Mouse (Mus musculus) bone marrow macrophage, adult 2 months (primary cell): Measurements from ENCODE around the gene Kalrn. TPM values are rescaled to one million over a fixed set of nuclear protein-coding genes. Genes with fewer than 3 reads are reported as not detected.

Source experiments
- H3K27ac ChIP-seq: 2 replicates; pipeline ENCODE4 v1.5.1; 2012; ENCODE audit warnings: low read depth, low read length; ENCODE audit not compliant: insufficient read depth
- H3K4me1 ChIP-seq: 2 replicates; pipeline ENCODE4 v1.6.1; 2012; ENCODE audit warnings: low read length; ENCODE audit not compliant: control insufficient read depth, insufficient read depth
- H3K4me3 ChIP-seq: 2 replicates; pipeline ENCODE4 v1.5.1; 2012; ENCODE audit warnings: mild to moderate bottlenecking, low read length, moderate library complexity; ENCODE audit not compliant: insufficient read depth
- CTCF ChIP-seq: IDR thresholded peaks from 2 replicates; pipeline ENCODE4 v1.5.1; 2012; ENCODE audit warnings: low read depth, mild to moderate bottlenecking, low read length, moderate library complexity
- POLR2A ChIP-seq: IDR thresholded peaks from 2 replicates; pipeline ENCODE4 v1.6.1; 2012; ENCODE audit warnings: mild to moderate bottlenecking, low read depth, low read length, borderline replicate concordance
- polyA plus RNA-seq: library from polyadenylated mRNA; stranded (reverse); fragments of >200 nt; gene quantifications from 2 replicates; pipeline ENCODE4 v1.2.4, GENCODE M21; 2012; ENCODE audit not compliant: missing spikeins, insufficient read depth, insufficient read length

Gene Kalrn
- polyA plus RNA-seq, 1 experiment: not detected

DNA sequence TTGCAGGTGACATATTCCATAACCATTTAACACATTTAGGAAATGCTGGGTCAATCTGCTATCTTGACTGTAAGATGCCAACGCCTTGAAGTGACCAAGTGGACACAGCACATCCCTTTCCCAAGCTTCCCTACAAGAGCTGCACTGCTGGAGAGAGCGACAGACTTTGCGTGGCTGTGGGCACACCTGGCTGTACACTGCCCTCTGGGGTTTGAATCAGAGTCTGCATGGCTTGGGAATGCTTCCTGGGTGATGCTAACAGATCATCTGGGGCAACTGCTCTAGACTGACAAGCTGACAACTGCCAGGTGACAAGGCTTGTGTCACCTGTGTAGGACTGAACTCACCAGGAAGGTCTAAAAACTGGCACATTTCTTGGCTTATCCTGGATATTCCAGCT, 388.6 kb downstream of the Kalrn start:
- H3K4me3 ChIP-seq: no peak overlapping the region
- H3K27ac ChIP-seq: no peak overlapping the region
- no peaks in the 10 kb centered on the region for H3K4me1 ChIP-seq
- TF ChIP-seq CTCF: no peak
- no peak for TF ChIP-seq POLR2A

DNA sequence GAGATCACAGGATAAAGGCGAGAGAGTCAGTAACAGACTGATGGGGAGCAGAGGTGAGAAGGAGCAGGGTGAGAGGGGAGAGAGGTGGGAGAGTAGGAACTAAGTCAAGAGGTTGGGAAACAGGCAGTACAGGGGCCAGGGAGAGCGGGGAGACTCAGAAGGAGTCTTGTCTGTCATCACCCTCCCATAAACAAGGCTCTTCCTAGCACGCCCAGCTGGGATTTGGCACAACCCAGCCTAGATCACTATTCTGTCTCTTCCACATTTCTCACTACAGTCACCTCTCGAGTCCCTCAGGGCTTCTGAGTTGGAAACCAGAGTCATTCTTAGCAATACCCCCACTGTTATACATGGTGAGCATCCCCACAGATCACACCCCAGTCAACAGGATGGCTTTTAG, 390.1 kb downstream of the Kalrn start:
- Histone ChIP-seq H3K4me1 (no peaks in the 10 kb centered on the region), H3K27ac (no peak overlapping the region), H3K4me3 (no peak overlapping the region)
- TF ChIP-seq CTCF (no peak), POLR2A (no peak)

DNA sequence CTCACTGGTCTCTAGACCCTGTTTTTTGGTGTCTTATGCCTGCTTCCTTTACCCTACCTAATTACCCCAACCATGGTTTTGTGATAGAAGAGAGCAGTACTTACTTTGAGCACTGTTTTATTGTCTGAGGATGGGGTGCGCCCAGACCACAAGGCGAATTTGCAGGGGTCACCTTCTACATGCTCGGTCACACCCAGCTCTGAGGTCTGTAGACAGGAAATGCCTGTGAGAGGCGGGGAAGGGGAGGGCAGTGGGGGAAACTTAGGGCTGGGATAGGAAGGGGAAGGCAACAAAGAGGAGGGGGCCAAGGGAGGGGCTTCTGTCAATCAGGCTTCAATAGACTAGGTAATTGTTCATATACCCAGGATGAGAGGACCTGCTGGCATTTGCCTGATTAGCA, 397.7 kb downstream of the Kalrn start:
- no peak for TF ChIP-seq POLR2A
- TF ChIP-seq CTCF: no peak
- Histone ChIP-seq H3K4me1 (no peaks in the 10 kb centered on the region), H3K4me3 (no peak overlapping the region), H3K27ac (no peak overlapping the region)

DNA sequence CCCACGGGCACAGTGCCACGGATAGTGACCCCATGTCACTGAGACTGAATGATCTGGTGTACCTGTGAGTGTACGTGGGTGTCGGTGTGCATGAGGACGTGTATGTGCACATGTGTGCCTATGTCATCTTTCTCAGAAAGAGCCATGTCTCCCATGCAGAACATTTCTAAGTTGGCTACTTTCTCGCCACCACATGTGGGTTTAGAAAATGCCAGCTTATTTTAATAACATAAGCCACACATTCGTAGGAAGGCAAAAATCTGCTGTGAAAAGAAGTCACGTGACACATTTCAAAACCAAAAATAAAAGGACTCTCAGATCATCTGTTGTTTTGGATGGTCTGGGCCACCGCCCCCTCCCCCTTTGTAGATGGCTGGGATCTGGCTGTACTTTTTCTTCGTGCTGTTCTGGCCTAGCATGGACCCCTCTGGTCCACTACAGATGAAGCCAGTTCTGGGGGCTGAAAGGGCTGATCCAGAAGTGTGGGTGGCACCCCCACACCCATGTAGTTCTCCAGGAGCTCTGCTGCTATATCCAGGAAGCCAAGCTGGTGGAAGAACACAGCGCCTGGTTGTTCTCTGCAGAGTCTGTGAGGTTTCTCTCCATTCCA, 400.7 kb downstream of the Kalrn start:
- Histone ChIP-seq H3K4me1 (no peaks in the 10 kb centered on the region), H3K4me3 (no peak overlapping the region), H3K27ac (no peak overlapping the region)
- TF ChIP-seq CTCF (no peak), POLR2A (no peak)

DNA sequence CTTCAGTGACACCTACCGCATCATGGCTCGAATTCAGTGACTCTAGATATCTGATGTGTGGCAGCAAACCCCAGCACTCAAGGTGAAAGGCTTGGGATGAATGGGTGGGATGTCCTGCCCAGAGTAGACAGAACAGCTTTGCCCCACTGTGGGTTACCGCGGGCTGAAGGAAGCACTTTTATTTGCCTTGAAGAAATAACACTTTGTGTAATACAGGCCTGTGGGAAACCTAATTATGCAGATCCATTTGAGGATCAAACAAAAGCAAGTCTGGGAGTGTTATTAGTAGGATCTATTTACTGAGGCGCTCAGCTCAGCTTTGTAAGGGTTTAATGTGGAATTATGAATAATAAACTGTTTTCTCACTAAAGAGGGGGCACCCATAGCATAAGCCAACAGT, 406.3 kb downstream of the Kalrn start:
- H3K4me3 ChIP-seq: no peak overlapping the region
- TF ChIP-seq POLR2A (no peak), CTCF (no peak)
- no peak overlapping the region for H3K27ac ChIP-seq
- H3K4me1 ChIP-seq: no peaks in the 10 kb centered on the region

DNA sequence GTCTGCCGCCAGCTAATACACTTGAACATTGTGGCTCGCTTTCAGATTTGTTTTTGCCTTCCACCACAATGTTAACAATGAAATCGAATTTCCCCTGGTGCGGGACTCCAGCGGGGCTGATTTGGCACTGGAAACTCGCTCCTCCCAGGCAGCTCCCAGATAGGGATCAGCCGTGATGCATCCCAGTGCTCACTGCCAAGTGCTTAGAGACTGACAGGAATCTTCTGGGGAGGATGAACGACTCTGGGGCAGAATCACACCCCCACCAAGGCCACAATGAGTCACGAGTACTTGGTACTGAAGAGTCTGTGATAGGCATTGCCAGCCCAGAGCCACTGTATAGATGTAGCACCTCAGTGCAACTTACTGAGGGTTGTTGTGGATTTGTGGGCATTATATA, 410.2 kb downstream of the Kalrn start:
- TF ChIP-seq CTCF (no peak), POLR2A (no peak)
- Histone ChIP-seq H3K27ac (no peak overlapping the region), H3K4me3 (no peak overlapping the region), H3K4me1 (no peaks in the 10 kb centered on the region)

DNA sequence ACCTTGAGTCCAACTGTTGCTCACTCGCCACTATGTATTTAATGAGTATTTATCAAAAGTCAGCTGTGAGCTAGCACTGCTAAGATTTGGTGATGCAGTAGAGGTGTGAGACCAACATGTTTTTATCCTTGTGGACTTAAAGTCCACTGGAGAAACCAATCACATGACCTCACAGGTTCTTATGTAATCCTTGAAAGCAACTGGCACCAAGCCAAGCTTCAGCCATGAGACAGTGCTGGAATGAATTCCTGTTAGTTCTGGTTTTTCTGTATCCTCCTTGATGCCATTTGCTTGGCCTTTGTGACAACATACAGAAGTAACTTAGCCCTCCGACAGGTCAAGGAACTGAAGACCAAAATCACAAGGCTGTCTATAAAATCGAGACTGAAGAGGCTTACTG, 413.8 kb downstream of the Kalrn start:
- TF ChIP-seq POLR2A: no peak
- H3K27ac ChIP-seq: no peak overlapping the region
- no peak overlapping the region for H3K4me3 ChIP-seq
- no peaks in the 10 kb centered on the region for H3K4me1 ChIP-seq

DNA sequence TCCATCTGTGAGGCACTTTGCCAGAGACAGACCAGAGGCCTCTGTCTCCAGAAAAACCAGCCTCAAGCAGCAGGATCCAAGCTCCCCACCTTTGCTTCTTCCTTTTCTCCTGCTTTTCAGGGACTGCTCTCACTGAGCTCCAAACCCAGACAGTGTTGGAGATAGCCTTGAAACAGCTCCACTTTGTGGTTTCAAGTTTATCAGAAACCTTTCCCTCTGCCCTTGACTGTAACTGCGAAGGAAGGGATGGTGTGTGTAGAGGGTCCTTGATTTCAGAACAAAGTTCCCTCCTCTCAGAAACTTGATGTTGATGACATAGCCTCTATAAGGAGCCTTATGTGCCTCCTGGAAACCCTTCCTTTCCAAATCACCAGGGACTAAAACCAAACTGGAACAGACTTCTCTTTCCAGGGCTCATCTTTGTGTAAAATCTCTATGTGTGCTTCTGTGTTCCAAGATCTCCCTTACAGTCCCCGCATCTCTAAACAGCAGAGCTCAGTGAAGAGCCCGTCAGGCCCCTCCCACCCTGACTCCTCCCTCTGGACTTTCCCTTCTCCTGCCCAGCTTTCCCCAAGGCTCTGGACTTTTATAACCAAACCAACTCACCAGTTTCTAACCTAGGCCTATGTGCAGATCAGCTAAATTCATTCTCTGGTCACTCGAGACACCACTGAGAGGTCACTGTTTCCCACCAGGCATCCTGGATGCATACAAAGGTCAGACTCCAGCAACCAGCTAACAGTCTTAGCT, 415.8 kb downstream of the Kalrn start:
- Histone ChIP-seq H3K27ac (no peak overlapping the region), H3K4me1 (no peaks in the 10 kb centered on the region), H3K4me3 (no peak overlapping the region)
- no peak for TF ChIP-seq POLR2A
- no peak for TF ChIP-seq CTCF

DNA sequence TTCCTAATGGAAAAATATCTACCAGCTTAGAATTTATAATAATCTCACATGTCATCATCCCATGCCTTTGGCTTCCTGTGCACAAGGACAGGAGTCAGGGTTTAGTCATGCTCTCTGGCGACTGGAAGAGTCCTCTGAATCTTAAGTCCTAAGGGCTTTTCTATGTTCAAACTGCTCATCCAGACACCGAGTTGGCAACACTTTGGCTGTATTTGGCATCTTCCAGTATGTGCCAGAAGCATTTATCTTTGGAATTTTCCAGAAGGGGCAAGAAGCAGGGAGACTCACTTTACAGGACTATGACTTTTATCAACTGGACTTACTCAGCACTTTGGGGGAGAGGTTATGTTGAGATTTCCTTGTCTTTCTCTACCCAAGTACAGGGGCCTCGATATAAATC, 417.6 kb downstream of the Kalrn start:
- TF ChIP-seq CTCF (no peak), POLR2A (no peak)
- Histone ChIP-seq H3K27ac (no peak overlapping the region), H3K4me3 (no peak overlapping the region), H3K4me1 (no peaks in the 10 kb centered on the region)

DNA sequence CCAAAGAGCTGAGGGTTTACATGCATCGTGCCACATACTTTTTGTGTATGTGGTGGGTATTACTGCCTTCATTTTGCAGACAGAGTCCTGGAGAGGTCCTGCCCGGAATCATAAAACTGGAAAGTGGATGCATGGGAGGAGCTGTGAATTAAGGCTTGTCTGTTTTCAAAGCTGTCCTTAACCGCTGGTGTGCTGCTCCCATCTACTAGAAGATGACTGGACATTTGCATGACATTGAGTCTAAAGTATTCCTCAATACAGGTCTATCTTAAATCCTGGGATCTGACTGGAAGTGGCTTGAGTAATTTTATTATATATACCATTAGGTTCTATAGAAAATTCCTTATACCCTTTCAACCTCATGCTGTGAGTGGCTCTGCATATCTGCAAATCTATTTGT, 418.4 kb downstream of the Kalrn start:
- TF ChIP-seq POLR2A (no peak), CTCF (no peak)
- H3K4me1 ChIP-seq: no peaks in the 10 kb centered on the region
- no peak overlapping the region for H3K4me3 ChIP-seq
- H3K27ac ChIP-seq: no peak overlapping the region

DNA sequence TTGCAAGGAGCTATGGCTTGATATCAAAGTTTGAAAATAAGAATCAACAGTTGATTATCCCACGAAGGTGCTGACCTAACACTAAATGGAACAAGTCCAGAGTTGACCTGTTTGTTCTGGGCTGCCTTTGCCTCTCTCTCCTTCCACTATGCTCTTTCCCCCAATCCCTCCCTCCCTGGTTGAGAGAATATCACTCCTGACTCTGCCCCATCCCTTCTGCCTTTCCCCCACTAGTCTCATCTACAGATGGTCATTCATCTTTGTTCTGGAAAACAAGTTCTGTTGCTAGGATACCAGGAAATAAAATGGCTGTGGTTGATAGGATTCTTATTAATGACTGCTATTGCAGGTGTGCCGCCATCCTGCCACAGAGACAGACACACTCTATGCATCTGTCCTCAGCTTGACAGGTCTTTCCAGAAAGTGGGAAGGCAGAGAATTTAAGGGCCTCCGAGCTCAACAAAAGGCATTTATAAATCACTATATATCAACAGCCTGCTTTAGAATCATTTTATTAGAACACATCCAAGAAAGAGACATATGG, 421.7 kb downstream of the Kalrn start:
- Histone ChIP-seq H3K27ac (no peak overlapping the region), H3K4me3 (no peak overlapping the region), H3K4me1 (no peaks in the 10 kb centered on the region)
- no peak for TF ChIP-seq CTCF
- no peak for TF ChIP-seq POLR2A
